Mouse (Mus musculus) kidney, adult 8-10 months (tissue): ENCODE measurements around the gene Gm10198.

ENCODE experiments used
- DNase-seq, 2 experiments: peaks; one replicate each; pipeline ENCODE4 v3.0.0; 2022

The Gm10198 gene

DNA sequence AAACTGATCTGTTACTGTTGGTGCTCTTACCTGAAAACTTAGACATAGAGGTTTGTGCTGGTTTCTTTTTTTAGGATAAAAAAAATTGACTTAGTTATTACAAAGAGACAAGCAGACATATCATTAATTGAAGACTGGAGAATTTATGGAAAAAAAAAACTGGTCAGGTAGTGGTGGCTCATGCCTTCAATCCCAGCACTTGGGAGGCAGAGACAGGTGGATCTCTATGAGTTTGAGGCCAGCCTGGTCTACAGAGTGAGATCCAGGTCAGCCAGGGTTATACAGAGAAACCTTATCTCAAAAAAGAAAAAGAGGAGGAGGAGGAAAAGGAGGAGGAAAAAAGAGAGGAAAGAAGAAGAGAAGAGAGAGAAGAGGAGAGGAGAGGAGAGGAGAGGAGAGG is at the start of gene Gm10198:
Gene Gm10198, plus strand, starts transcription at position 301 of the 400 bp plus-strand sequence.
- no peak for DNase-seq

GRCm38 (mm10) chr13:111545286-111545685 is 47.3 kb upstream of the Gm10198 start:
- DNase-seq: no peak

DNA sequence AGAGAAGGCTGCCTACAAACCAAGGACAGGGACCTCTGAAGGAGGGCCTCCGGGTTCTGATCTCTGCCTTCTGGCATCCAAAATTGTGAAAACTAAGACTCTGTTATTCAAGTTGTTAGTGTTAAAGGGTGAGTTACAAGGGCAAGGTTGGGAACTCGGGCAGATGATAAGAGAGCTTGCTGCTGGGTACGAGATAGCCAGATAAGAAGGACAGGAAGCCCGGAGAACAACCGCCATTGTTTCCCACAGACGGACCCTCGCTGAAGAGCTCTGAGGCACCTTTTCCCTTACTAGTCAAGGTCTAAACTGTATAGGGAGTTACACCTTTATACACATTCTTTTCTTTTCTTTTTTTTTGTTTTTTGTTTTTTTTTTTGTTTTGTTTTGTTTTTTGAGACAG is 39.8 kb upstream of the Gm10198 start:
- no peak for DNase-seq

- DNase-seq: no peak
Measured at GRCm38 (mm10) chr13:111553182-111553581, 39.4 kb upstream of the Gm10198 start.

GRCm38 (mm10) chr13:111553941-111554340 is 38.6 kb upstream of the Gm10198 start:
- no peak for DNase-seq

GRCm38 (mm10) chr13:111555333-111555732 is 37.3 kb upstream of the Gm10198 start:
- no peak for DNase-seq

- no peak for DNase-seq
Measured at GRCm38 (mm10) chr13:111556375-111556774, 36.2 kb upstream of the Gm10198 start.

DNA sequence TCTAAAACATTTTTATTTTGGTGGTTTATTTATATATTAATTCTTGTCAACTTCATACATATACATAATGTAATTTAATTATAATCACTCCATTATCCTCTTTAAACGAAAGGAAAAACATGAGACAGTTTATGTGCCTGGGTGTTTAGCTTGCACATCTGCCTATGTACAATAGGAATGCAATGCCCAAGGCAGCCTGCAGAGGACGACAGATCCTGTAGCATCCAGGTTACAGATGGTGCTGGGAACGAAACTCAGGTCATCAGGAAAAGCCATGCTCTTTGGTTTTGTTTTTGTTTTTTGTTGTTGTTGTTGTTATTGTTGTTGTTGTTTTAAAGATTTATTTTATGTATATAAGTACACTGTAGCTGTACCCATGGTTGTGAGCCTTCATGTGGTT is 32.4 kb upstream of the Gm10198 start:
- DNase-seq: no peak

DNA sequence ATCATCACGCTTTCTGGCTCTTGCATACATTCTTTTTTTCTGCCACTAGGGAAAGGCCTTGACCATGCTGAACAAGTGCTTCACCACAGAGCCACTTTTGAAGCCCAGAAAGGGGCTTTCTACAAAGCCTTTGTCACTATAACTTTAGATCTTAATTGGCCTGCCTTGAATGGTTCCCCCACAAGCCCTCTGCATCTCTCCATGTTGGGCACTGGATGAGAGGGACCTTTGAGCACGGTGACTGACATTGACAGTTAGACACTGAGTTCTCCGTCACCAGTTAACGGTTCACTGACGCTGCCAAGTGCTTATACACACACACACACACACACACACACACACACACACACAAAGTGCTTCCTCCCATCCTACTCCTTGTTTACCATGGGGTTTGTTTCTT is 30.0 kb upstream of the Gm10198 start:
- no peak for DNase-seq

DNA sequence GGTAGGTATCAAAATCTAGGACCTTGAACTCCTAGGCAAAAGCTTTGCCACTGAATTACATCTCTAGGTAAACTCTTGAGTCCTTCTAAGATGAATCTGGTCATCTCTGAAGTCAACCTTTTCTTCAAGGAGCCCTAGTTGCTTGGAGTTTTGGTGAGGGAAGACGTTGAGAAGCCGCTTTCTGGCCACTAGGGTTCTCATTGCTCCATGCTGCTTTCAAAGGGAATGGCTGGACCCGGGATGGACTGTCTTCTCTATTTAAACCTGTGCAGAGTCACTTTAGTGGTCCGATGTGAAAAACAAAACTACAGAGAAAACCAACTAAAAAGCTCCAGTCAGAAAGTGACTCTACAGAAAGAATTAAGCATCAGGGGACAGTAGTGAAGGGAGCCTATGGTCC is 18.4 kb upstream of the Gm10198 start:
- no peak for DNase-seq

DNA sequence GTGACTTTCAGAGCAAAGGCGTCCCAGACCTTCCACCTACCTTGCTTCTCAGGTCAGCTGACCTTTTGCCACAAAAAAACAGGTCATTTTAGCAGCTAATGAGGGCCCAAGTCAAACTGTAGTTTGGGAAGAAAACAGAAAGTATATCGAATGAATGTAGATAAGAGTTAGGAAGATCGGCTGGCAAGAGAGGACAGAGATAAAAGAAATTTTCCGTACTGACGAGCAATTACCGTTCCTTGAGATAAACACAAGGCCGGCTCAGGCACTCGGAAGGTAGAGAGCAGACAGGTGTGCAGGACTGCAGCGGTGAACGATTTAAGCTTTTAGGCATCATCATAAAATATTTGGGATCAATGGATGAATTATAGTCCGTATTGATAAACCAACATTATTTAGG is 15.4 kb upstream of the Gm10198 start:
- no peak for DNase-seq

DNA sequence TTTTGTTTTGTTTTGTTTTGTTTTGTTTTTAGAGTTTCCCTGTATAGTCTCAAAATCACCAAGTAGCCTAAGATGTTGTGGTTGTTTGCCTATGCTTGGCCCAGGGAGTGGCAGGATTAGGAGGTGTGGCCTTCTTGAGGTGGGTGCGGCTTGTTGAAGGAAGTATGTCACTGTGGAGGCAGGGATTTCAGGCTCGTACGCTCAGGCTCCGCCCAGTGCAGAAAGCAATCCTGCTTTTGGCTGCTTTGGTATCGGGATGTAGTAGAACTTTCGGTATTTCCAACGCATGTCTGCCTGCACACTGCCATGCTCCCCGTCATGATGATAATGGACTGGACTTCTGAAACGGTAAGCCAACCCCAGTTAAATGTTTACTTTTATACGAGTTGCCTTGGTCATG is 12.5 kb upstream of the Gm10198 start:
- DNase-seq: no peak

GRCm38 (mm10) chr13:111598111-111598510 is 5.5 kb downstream of the Gm10198 start:
- DNase-seq: no peak

DNA sequence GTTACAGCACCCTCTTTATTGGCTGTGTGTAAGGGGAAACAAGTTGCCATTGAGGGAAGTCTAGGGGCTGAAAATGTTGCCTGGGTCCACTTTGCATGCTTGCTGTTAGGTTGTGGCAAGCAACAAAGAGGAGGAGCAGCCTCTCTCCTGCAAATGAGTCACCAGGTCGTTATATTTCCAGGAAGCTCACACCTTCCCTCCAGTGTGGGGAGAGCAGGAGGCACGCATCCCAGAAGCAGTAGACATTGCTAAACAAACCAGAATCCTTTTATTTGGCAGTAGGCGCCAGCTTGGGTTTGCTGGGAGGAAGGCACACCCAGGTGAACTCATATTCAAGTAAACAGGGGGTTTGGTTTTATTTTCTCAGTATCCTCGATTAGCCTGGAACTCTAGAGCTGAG is 8.8 kb downstream of the Gm10198 start:
- no peak for DNase-seq

GRCm38 (mm10) chr13:111604826-111605225 is 12.2 kb downstream of the Gm10198 start:
- no peak for DNase-seq

DNA sequence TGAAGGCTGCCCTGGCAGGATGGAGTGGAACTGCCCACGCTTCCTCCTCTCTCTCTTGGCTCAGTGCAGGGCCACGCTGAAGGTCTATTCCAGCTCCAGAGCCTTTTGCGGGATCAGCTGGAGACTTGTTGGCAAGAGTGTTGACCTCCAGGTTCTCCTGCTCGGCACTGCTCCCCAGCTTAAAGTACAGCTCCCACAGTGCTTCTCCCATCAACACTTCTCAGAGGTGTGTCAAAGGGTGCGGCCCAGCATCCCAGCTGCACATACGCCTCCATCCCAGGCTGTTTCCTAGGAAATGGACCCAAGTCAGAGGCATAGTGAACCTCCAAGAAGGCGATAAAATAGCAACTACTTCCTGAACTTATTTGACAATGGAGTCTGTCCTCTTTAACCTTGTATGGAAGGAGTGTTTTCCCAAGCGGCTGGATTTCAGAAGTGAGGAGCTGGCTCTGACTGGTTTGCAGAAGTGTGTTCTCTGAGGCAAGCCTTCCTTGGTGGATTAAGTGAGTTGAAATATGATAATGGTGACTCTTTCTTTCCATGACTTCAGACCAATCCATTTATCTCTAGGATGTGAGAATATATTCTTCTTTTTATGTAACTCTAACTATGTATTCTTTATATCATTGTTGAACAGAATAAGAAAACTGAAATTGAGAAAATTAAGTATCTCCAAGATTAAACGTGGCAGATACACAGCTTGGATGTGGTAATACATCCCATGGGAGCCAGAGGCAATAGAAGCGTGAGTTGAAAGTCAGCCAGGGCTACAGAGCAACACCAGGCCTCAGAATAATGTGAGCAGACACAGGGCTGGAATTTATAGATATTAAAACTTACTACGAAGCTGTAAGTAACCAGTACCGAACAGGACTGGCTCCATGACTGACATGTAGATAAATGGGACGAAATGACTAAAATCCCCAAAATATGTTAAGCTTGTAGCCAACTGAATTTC is 23.9 kb downstream of the Gm10198 start:
- no peak for DNase-seq

DNA sequence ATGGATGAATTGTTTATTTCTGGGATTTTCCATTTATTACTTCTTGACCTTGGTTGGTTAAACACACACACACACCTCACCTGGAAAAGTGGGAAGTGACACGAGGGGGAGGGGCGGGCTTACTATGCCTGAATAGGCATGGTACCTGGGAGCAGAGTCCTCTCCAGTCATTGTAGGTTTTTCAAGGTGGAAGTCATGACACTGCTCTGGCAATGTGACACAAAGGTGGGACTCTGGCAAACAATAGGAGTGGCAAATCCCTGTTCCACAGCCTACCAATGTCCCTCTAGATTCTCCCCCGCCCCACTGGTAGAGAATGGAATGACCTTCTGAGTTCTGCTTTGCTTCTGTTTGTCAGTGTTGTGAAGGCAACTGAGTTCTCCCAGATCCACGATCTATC is 27.8 kb downstream of the Gm10198 start:
- DNase-seq: peak in 1 of 2 experiments; percentile 1

DNA sequence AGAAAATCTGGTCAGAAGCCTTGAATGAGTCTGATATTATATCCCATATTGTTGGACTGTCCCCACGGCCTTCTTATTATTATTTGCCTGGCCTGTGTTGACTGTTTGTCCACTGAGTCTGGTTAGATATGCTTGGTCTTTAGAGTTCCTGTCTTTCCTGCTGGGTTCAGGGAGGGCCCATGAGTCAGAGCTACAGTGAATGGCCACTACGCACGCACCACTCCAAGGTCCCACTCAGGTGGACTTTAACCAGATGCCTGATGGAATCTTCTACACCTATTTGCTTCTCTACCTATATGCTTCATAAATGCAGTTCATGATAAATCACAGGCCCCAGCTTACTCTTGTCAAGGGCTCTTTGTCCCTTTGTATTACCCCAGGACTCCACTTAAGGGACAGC is 29.8 kb downstream of the Gm10198 start:
- no peak for DNase-seq

- no peak for DNase-seq
Measured at GRCm38 (mm10) chr13:111623112-111623511, 30.5 kb downstream of the Gm10198 start.

DNA sequence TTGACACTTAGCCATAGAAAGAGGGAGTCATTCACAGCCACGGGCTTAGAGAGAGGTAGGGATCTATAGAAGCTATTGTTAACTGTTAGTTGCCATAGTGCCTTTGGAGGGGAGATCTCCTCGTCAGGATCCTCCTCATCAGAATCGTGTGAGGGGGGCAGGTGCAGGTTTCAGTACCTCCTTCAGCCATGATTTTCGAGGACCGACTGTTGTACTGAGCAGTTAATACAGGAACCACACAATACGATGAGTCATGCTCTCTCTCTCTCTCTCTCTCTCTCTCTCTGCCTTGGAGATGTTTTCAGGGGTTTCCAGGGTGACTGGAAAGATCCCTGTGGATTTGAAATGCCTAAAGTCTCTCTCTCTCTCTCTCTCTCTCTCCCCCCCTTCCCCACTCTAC is 31.5 kb downstream of the Gm10198 start:
- DNase-seq: no peak

DNA sequence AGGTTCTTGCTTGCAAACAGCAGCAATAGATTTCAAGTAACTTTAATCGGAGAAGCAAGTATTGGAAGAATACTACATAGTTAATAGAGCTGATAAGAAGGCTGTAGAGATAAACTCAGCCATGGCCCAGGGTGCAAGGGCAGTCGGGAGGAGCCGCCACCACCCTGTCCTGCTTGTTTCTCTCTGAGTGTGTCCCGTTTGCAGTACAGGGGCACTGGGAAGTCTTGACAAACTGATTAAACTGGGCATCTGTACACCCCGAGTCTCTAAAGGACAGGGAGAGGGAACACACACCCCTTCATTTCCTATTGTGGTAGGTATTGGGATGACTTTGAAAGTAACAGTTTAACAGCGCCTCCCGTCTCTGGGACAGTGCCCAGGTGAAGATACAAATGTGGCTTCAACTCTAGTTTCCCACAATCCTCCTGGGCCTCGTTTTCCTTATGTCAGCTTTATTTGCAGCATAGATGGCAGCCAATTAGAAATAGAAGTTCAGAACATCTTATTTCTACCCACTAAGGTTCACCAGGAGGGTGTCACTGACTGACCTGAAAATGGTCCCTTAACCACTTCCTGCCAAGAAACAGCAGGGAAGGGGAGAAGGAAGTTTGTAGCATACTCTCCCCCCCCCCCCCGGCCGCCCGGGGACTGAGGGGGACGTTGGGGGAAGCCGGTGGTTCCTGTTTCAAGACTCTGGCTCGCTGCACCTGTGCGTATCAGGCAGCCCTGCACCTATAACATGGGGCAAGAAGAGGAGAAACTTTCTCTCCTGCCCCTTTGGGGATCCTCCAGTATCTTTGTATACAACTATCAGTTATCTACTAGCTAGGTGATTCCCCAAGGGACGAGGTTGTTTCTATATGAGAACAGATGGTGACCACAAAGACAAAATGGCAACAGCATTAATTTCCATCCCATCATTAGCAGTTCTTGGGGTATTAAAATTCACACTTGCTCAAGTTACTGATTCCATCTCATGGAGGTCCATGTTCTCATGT is 41.9 kb downstream of the Gm10198 start:
- DNase-seq: no peak

DNA sequence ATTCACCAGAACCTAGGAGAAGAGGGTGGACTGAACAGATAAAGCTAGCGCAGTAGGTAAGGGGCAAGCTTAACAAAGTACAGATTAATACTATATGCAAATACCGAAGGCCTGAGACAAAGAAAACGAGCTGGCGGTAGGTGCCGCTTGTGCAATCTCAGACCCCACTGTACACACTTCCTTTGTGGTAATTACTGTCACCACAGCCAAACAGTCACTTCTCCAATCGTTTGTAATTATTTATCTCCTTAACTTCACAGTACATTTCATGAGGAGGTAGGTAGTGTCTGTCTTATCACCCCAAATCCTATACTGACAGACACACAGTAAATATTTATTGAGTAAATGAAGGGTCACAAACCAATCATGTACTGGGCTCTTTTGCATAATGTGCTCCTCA is 47.7 kb downstream of the Gm10198 start:
- no peak for DNase-seq
